Mouse (Mus musculus) stomach, embryonic 14.5 days (tissue): Measurements from ENCODE around the gene Pigp. TPM values are rescaled to one million over a fixed set of nuclear protein-coding genes. Genes with fewer than 3 reads are reported as not detected.

Source experiments
- ATAC-seq: fragments of 200-750 bp; cut with Nextera tagmentation; 2 replicates; pipeline ENCODE4 v1.8.0; 2017; ENCODE audit warnings: low read depth, moderate TSS enrichment; ENCODE audit not compliant: insufficient number of reproducible peaks, insufficient read depth, low FRiP score
- H3K27ac ChIP-seq: fragments of 300-500 bp; sonication (generic); 2 replicates; pipeline ENCODE4 v1.5.1; 2014; ENCODE audit warnings: mild to moderate bottlenecking, low read length, moderate library complexity, mixed read lengths
- H3K27me3 ChIP-seq: fragments of 300-500 bp; sonication (generic); 2 replicates; pipeline ENCODE4 v1.6.1; 2014; ENCODE audit warnings: low read length, control low read depth, mixed read lengths; ENCODE audit not compliant: control insufficient read depth, insufficient read depth
- H3K36me3 ChIP-seq: fragments of 300-500 bp; sonication (generic); 2 replicates; pipeline ENCODE4 v1.6.1; 2014; ENCODE audit warnings: mild to moderate bottlenecking, control low read depth, low read length, moderate library complexity, mixed read lengths; ENCODE audit not compliant: control insufficient read depth, insufficient read depth
- H3K4me1 ChIP-seq: fragments of 300-500 bp; sonication (generic); 2 replicates; pipeline ENCODE4 v1.6.1; 2014; ENCODE audit warnings: low read length, control low read depth, mixed read lengths; ENCODE audit not compliant: control insufficient read depth, insufficient read depth
- H3K4me2 ChIP-seq: fragments of 300-500 bp; sonication (generic); replicated peaks from 2 replicates; pipeline ENCODE4 v1.6.1; 2014; ENCODE audit warnings: low read depth, low read length, control low read depth
- H3K4me3 ChIP-seq: fragments of 300-500 bp; sonication (generic); 2 replicates; pipeline ENCODE4 v1.5.1; 2014; ENCODE audit warnings: low read depth, low read length, control low read depth
- H3K9ac ChIP-seq: fragments of 300-500 bp; sonication (generic); replicated peaks from 2 replicates; pipeline ENCODE4 v1.6.1; 2014; ENCODE audit warnings: low read depth, mild to moderate bottlenecking, control low read depth, low read length, moderate library complexity, mixed read lengths
- H3K9me3 ChIP-seq: fragments of 300-500 bp; sonication (generic); 2 replicates; pipeline ENCODE4 v1.6.1; 2016; ENCODE audit warnings: low read depth, low read length, control low read depth; ENCODE audit not compliant: control insufficient read depth
- WGBS: fragments of 180-500 bp; shearing (Covaris S2); extraction: QIAGEN DNeasy Blood & Tissue Kit; methylation state at CpG from one replicate; pipeline ENCODE4 v1.1.7; 2014; 5-methylcytosine and 5-hydroxymethylcytosine counted together
- polyA plus RNA-seq: library from polyadenylated mRNA; unstranded; fragments of >200 nt; fragmentation: Nextera tagmentation; extraction: Ambion mirVana; gene quantifications from 2 replicates; pipeline ENCODE4 v1.2.1, GENCODE M21; 2014

The Pigp gene
- polyA plus RNA-seq, 1 experiment from 2014 or later, result 105 TPM

GRCm38 (mm10) chr16:94369596-94370172 lies 2.0 kb downstream of the Pigp start:
- H3K4me1 ChIP-seq, result peaks cover 4% of the 10 kb centered on the region; the same call in 1 of the 2 replicates
- no peaks in the 10 kb centered on the region for H3K27me3 ChIP-seq
- H3K9me3 ChIP-seq, result no peaks in the 10 kb centered on the region
- ATAC-seq, result peak; percentile 1; the same call in 1 of the 2 replicates
- peak overlapping the region; percentile 79 for H3K4me3 ChIP-seq
- H3K4me2 ChIP-seq, result peak overlapping the region; percentile 57
- 2% methylated on average over 6 of the region's 6 CpGs for WGBS
- peak overlapping the region; percentile 97 for H3K27ac ChIP-seq
- no peaks in the 10 kb centered on the region; the same call in 1 of the 2 replicates for H3K36me3 ChIP-seq
- peak overlapping the region; percentile 89 for H3K9ac ChIP-seq

- Histone ChIP-seq H3K36me3 (no peaks in the 10 kb centered on the region; the same call in 1 of the 2 replicates), H3K27me3 (no peaks in the 10 kb centered on the region), H3K4me3 (no peak overlapping the region), H3K27ac (no peak overlapping the region), H3K4me1 (peaks cover 4% of the 10 kb centered on the region; the same call in 1 of the 2 replicates), H3K4me2 (no peak overlapping the region), H3K9me3 (no peaks in the 10 kb centered on the region), H3K9ac (no peak overlapping the region)
- 88% methylated on average over 3 of the region's 3 CpGs for WGBS
- ATAC-seq, result no peak
Observed at GRCm38 (mm10) chr16:94365435-94365834, 6.2 kb downstream of the Pigp start.

GRCm38 (mm10) chr16:94363814-94364213 lies 7.8 kb downstream of the Pigp start:
- WGBS, result 92% methylated on average over 4 of the region's 4 CpGs
- no peak overlapping the region for H3K4me2 ChIP-seq
- H3K9me3 ChIP-seq, result no peaks in the 10 kb centered on the region
- no peak overlapping the region for H3K9ac ChIP-seq
- H3K27me3 ChIP-seq, result no peaks in the 10 kb centered on the region
- no peak overlapping the region for H3K27ac ChIP-seq
- no peaks in the 10 kb centered on the region for H3K4me1 ChIP-seq
- no peak overlapping the region for H3K4me3 ChIP-seq
- H3K36me3 ChIP-seq, result no peaks in the 10 kb centered on the region; the same call in 1 of the 2 replicates
- no peak for ATAC-seq

- Histone ChIP-seq H3K4me1 (no peaks in the 10 kb centered on the region), H3K4me3 (no peak overlapping the region), H3K27me3 (no peaks in the 10 kb centered on the region), H3K36me3 (no peaks in the 10 kb centered on the region; the same call in 1 of the 2 replicates), H3K9ac (no peak overlapping the region), H3K27ac (no peak overlapping the region), H3K9me3 (no peaks in the 10 kb centered on the region), H3K4me2 (no peak overlapping the region)
- WGBS, result 47% methylated on average over 10 of the region's 10 CpGs
- ATAC-seq, result no peak
Observed at GRCm38 (mm10) chr16:94362174-94362873, 9.3 kb downstream of the Pigp start.

- Histone ChIP-seq H3K36me3 (no peaks in the 10 kb centered on the region), H3K9ac (no peak overlapping the region), H3K4me3 (no peak overlapping the region), H3K27ac (no peak overlapping the region), H3K4me2 (no peak overlapping the region), H3K9me3 (no peaks in the 10 kb centered on the region), H3K4me1 (no peaks in the 10 kb centered on the region), H3K27me3 (no peaks in the 10 kb centered on the region)
- no peak for ATAC-seq
- 86% methylated on average over 13 of the region's 13 CpGs for WGBS
Observed at GRCm38 (mm10) chr16:94360578-94361350, 10.9 kb downstream of the Pigp start.

GRCm38 (mm10) chr16:94358091-94358490 lies 13.6 kb downstream of the Pigp start:
- no peaks in the 10 kb centered on the region for H3K36me3 ChIP-seq
- H3K9me3 ChIP-seq, result no peaks in the 10 kb centered on the region
- H3K4me2 ChIP-seq, result no peak overlapping the region
- no peaks in the 10 kb centered on the region for H3K27me3 ChIP-seq
- H3K4me1 ChIP-seq, result no peaks in the 10 kb centered on the region
- WGBS, result 78% methylated on average over 3 of the region's 3 CpGs
- no peak for ATAC-seq
- H3K27ac ChIP-seq, result no peak overlapping the region
- no peak overlapping the region for H3K4me3 ChIP-seq
- H3K9ac ChIP-seq, result no peak overlapping the region

- no peaks in the 10 kb centered on the region for H3K36me3 ChIP-seq
- no peak overlapping the region for H3K4me2 ChIP-seq
- no peak overlapping the region for H3K4me3 ChIP-seq
- H3K9me3 ChIP-seq, result no peaks in the 10 kb centered on the region
- H3K27ac ChIP-seq, result no peak overlapping the region
- ATAC-seq, result no peak
- H3K27me3 ChIP-seq, result no peaks in the 10 kb centered on the region
- no peaks in the 10 kb centered on the region for H3K4me1 ChIP-seq
- H3K9ac ChIP-seq, result no peak overlapping the region
- WGBS, result 41% methylated on average over 11 of the region's 11 CpGs
Observed at GRCm38 (mm10) chr16:94356776-94357494, 14.7 kb downstream of the Pigp start.

- 28% methylated on average over 7 of the region's 7 CpGs for WGBS
- Histone ChIP-seq H3K9me3 (no peaks in the 10 kb centered on the region), H3K9ac (no peak overlapping the region), H3K36me3 (no peaks in the 10 kb centered on the region), H3K27me3 (no peaks in the 10 kb centered on the region), H3K27ac (no peak overlapping the region), H3K4me2 (no peak overlapping the region), H3K4me1 (no peaks in the 10 kb centered on the region), H3K4me3 (no peak overlapping the region)
- ATAC-seq, result no peak
Observed at GRCm38 (mm10) chr16:94356046-94356445, 15.6 kb downstream of the Pigp start.
